Mouse (Mus musculus): ENCODE data around the gene Rergl.

GRCm38 (mm10) chr6:139479730-139480129 is 22.0 kb downstream of the Rergl start:
- no peak for TF ChIP-seq POLR2A (IDR thresholded peaks at IDR 0.05; ENCODE audit: low read depth, low read length)
- no peak for TF ChIP-seq CTCF (IDR thresholded peaks at IDR 0.05; ENCODE audit: borderline replicate concordance, insufficient read depth, low read length)

All from embryonic fibroblast, embryonic 13.5 days (primary cell).